Mouse (Mus musculus) CD4-positive, CD25-positive, alpha-beta regulatory T cell, adult 2 months (primary cell): Measurements from ENCODE around the gene Gng3.

Experiments
- DNase-seq: peaks from one replicate; pipeline ENCODE4 v3.0.0-alpha.2; 2012; ENCODE audit warnings: low read depth, low spot score

Gng3 gene

GRCm38 (mm10) chr19:8806810-8807209 lies 32.2 kb downstream of the Gng3 start:
- DNase-seq: no peak

- DNase-seq: no peak
These were observed 34.9 kb downstream of the Gng3 start for GRCm38 (mm10) chr19:8803879-8804660.

- DNase-seq: no peak
These were observed 35.7 kb downstream of the Gng3 start for GRCm38 (mm10) chr19:8803204-8803780.

GRCm38 (mm10) chr19:8802130-8802821 lies 36.7 kb downstream of the Gng3 start, which contains the start of gene Zbtb3:
Zbtb3 (plus strand) TSS chr19:8802555.
- DNase-seq: peak; percentile 96

- peak; percentile 29 for DNase-seq
These were observed 40.1 kb downstream of the Gng3 start for GRCm38 (mm10) chr19:8798947-8799315.

- peak; percentile 94 for DNase-seq
These were observed 40.6 kb downstream of the Gng3 start, which contains the start of gene Polr2g for GRCm38 (mm10) chr19:8798264-8798946. Polr2g (minus strand) TSS chr19:8798577.

- DNase-seq: no peak
These were observed 48.8 kb downstream of the Gng3 start for GRCm38 (mm10) chr19:8790171-8790570.

GRCm38 (mm10) chr19:8789171-8789570 lies 49.8 kb downstream of the Gng3 start:
- no peak for DNase-seq

- no peak for DNase-seq
These were observed 50.5 kb downstream of the Gng3 start for GRCm38 (mm10) chr19:8788521-8788920.
